Mouse (Mus musculus) heart, postnatal 0 days (tissue): ENCODE measurements at regions not wholly inside any gene's neighbourhood (a gene's known extent, or its start where the extent isn't known, plus 50 kb on each side); places are given as distances from the start of the nearest gene placed in this dataset.
A peak's percentile ranks its signal among the peaks of the same experiment; 100 is the strongest.

Experiments
- ATAC-seq: fragments of 200-750 bp; cut with Nextera tagmentation; 2 replicates; pipeline ENCODE4 v1.8.0; 2017; ENCODE audit warnings: low read depth, moderate number of reproducible peaks, moderate library complexity; ENCODE audit not compliant: insufficient read depth
- DNase-seq: peaks from one replicate; pipeline ENCODE4 v3.0.0-alpha.2; 2016; ENCODE audit warnings: low spot score
- H3K27ac ChIP-seq: fragments of 300-500 bp; sonication (generic); 2 replicates; pipeline ENCODE4 v1.5.1; 2014; ENCODE audit warnings: low read depth, mild to moderate bottlenecking
- H3K27me3 ChIP-seq: fragments of 300-500 bp; sonication (generic); 2 replicates; pipeline ENCODE4 v1.6.1; 2014; ENCODE audit warnings: low read length, mixed read lengths; ENCODE audit not compliant: control insufficient read depth, insufficient read depth
- H3K36me3 ChIP-seq: fragments of 300-500 bp; sonication (generic); replicated peaks from 2 replicates; pipeline ENCODE4 v1.6.1; 2014; ENCODE audit warnings: low read length, mixed read lengths; ENCODE audit not compliant: control insufficient read depth, insufficient read depth
- H3K4me1 ChIP-seq: fragments of 300-500 bp; sonication (generic); 2 replicates; pipeline ENCODE4 v1.6.1; 2014; ENCODE audit warnings: antibody characterized with exemption; ENCODE audit not compliant: control insufficient read depth, insufficient read depth
- H3K4me2 ChIP-seq: fragments of 300-500 bp; sonication (generic); 2 replicates; pipeline ENCODE4 v1.6.1; 2014; ENCODE audit warnings: low read depth, mild to moderate bottlenecking, low read length, moderate library complexity
- H3K4me3 ChIP-seq: fragments of 300-500 bp; sonication (generic); 2 replicates; pipeline ENCODE4 v1.5.1; 2014; ENCODE audit warnings: low read depth, low read length
- H3K9ac ChIP-seq: fragments of 300-500 bp; sonication (generic); replicated peaks from 2 replicates; pipeline ENCODE4 v1.6.1; 2014; ENCODE audit warnings: low read depth, low read length, mixed read lengths
- H3K9me3 ChIP-seq: fragments of 300-500 bp; sonication (generic); replicated peaks from 2 replicates; pipeline ENCODE4 v1.6.1; 2016; ENCODE audit warnings: low read length; ENCODE audit not compliant: control insufficient read depth
- CTCF ChIP-seq: IDR thresholded peaks from 2 replicates; pipeline ENCODE4 v1.5.1; 2016; ENCODE audit warnings: antibody characterized with exemption, control low read depth, low read depth
- EP300 ChIP-seq: IDR thresholded peaks from 2 replicates; pipeline ENCODE4 v1.6.1; 2016; ENCODE audit warnings: antibody characterized with exemption, low read depth
- WGBS: fragments of 180-500 bp; shearing (Covaris S2); extraction: QIAGEN DNeasy Blood & Tissue Kit; methylation state at CpG from one replicate; pipeline ENCODE4 v1.1.7; 2014; 5-methylcytosine and 5-hydroxymethylcytosine counted together

GRCm38 (mm10) chr15:63400011-63400410 lies 445.0 kb downstream of the Gsdmc2 start:
- Histone ChIP-seq H3K27me3 (no peaks in the 10 kb centered on the region), H3K9me3 (no peaks in the 10 kb centered on the region), H3K4me1 (no peaks in the 10 kb centered on the region), H3K4me3 (no peak overlapping the region), H3K9ac (no peak overlapping the region), H3K27ac (no peak overlapping the region), H3K4me2 (no peak overlapping the region), H3K36me3 (no peaks in the 10 kb centered on the region)
- DNase-seq (no peak), ATAC-seq (no peak)
- TF ChIP-seq CTCF, result no peak
- TF ChIP-seq EP300, result no peak
- 70% methylated on average over 1 of the region's 1 CpGs for WGBS

- Histone ChIP-seq H3K4me2 (no peak overlapping the region), H3K4me3 (no peak overlapping the region), H3K27ac (no peak overlapping the region), H3K36me3 (no peaks in the 10 kb centered on the region), H3K4me1 (no peaks in the 10 kb centered on the region), H3K9ac (no peak overlapping the region), H3K9me3 (no peaks in the 10 kb centered on the region), H3K27me3 (no peaks in the 10 kb centered on the region)
- no peak for ATAC-seq
- TF ChIP-seq CTCF (no peak), EP300 (no peak)
- WGBS, result 81% methylated on average over 3 of the region's 3 CpGs
- no peak for DNase-seq
These were observed 447.5 kb downstream of the Gsdmc2 start for GRCm38 (mm10) chr15:63397485-63397884.

- no peaks in the 10 kb centered on the region for H3K36me3 ChIP-seq
- TF ChIP-seq EP300, result no peak
- no peak for TF ChIP-seq CTCF
- H3K4me1 ChIP-seq, result no peaks in the 10 kb centered on the region
- ATAC-seq (no peak), DNase-seq (no peak)
- no peaks in the 10 kb centered on the region for H3K27me3 ChIP-seq
- 66% methylated on average over 2 of the region's 2 CpGs for WGBS
- no peak overlapping the region for H3K9ac ChIP-seq
- no peaks in the 10 kb centered on the region for H3K9me3 ChIP-seq
- no peak overlapping the region for H3K27ac ChIP-seq
- H3K4me2 ChIP-seq, result no peak overlapping the region
- H3K4me3 ChIP-seq, result no peak overlapping the region
These were observed 467.7 kb downstream of the Gsdmc2 start for GRCm38 (mm10) chr15:63377258-63377657.

GRCm38 (mm10) chr15:63371328-63372023 lies 473.5 kb downstream of the Gsdmc2 start:
- no peak for DNase-seq
- Histone ChIP-seq H3K9ac (no peak overlapping the region), H3K4me1 (no peaks in the 10 kb centered on the region), H3K36me3 (no peaks in the 10 kb centered on the region), H3K4me2 (no peak overlapping the region), H3K27me3 (no peaks in the 10 kb centered on the region), H3K4me3 (no peak overlapping the region), H3K9me3 (no peaks in the 10 kb centered on the region), H3K27ac (no peak overlapping the region)
- TF ChIP-seq EP300 (no peak), CTCF (no peak)
- 77% methylated on average over 4 of the region's 4 CpGs for WGBS
- ATAC-seq, result no peak

GRCm38 (mm10) chr15:63364473-63364872 lies 480.5 kb downstream of the Gsdmc2 start:
- H3K27ac ChIP-seq, result no peak overlapping the region
- ATAC-seq (no peak), DNase-seq (peak; percentile 41)
- TF ChIP-seq CTCF (no peak), EP300 (no peak)
- no peak overlapping the region for H3K4me2 ChIP-seq
- H3K9me3 ChIP-seq, result no peaks in the 10 kb centered on the region
- H3K4me3 ChIP-seq, result no peak overlapping the region
- no peak overlapping the region for H3K9ac ChIP-seq
- peaks cover 18% of the 10 kb centered on the region for H3K4me1 ChIP-seq
- 58% methylated on average over 1 of the region's 1 CpGs for WGBS
- no peaks in the 10 kb centered on the region for H3K36me3 ChIP-seq
- H3K27me3 ChIP-seq, result no peaks in the 10 kb centered on the region

- Histone ChIP-seq H3K36me3 (no peaks in the 10 kb centered on the region), H3K9me3 (no peaks in the 10 kb centered on the region), H3K27me3 (no peaks in the 10 kb centered on the region), H3K4me1 (peaks cover 18% of the 10 kb centered on the region), H3K4me2 (no peak overlapping the region), H3K9ac (no peak overlapping the region), H3K4me3 (no peak overlapping the region), H3K27ac (peak overlapping the region; percentile 12; the same call in 1 of the 2 replicates)
- peak; percentile 83 for DNase-seq
- TF ChIP-seq CTCF, result no peak
- TF ChIP-seq EP300, result no peak
- ATAC-seq, result peak; percentile 63; the same call in 1 of the 2 replicates
- whole genome bisulfite sequencing, result 33% methylated on average over 7 of the region's 7 CpGs
These were observed 484.6 kb downstream of the Gsdmc2 start for GRCm38 (mm10) chr15:63360402-63360801.
